Mouse (Mus musculus) left cerebral cortex, adult 11 months (tissue): Measurements from ENCODE around the gene Cyp17a1.

Source experiments
- DNase-seq: peaks from one replicate; pipeline ENCODE4 v3.0.0; 2022; ENCODE audit warnings: low spot score

Cyp17a1 gene

GRCm38 (mm10) chr19:46669802-46670201 lies 3.2 kb downstream of the Cyp17a1 start:
- DNase-seq: no peak

GRCm38 (mm10) chr19:46668263-46668662 lies 4.7 kb downstream of the Cyp17a1 start:
- DNase-seq: no peak

GRCm38 (mm10) chr19:46667300-46667699 lies 5.7 kb downstream of the Cyp17a1 start:
- DNase-seq: no peak

GRCm38 (mm10) chr19:46665474-46665873 lies 7.5 kb downstream of the Cyp17a1 start:
- DNase-seq: no peak

- no peak for DNase-seq
Measured at GRCm38 (mm10) chr19:46662784-46663183, 10.2 kb downstream of the Cyp17a1 start.

- DNase-seq: no peak
Measured at GRCm38 (mm10) chr19:46662214-46662613, 10.8 kb downstream of the Cyp17a1 start.

- no peak for DNase-seq
Measured at GRCm38 (mm10) chr19:46661511-46661910, 11.5 kb downstream of the Cyp17a1 start.

GRCm38 (mm10) chr19:46658851-46659250 lies 14.1 kb downstream of the Cyp17a1 start:
- DNase-seq: no peak

GRCm38 (mm10) chr19:46658348-46658747 lies 14.6 kb downstream of the Cyp17a1 start:
- no peak for DNase-seq

- DNase-seq: no peak
Measured at GRCm38 (mm10) chr19:46657339-46658020, 15.5 kb downstream of the Cyp17a1 start.

GRCm38 (mm10) chr19:46656151-46656840 lies 16.7 kb downstream of the Cyp17a1 start:
- DNase-seq: no peak

- no peak for DNase-seq
Measured at GRCm38 (mm10) chr19:46655626-46656025, 17.3 kb downstream of the Cyp17a1 start.

- DNase-seq: no peak
Measured at GRCm38 (mm10) chr19:46653616-46654235, 19.2 kb downstream of the Cyp17a1 start.

GRCm38 (mm10) chr19:46653188-46653587 lies 19.8 kb downstream of the Cyp17a1 start:
- DNase-seq: no peak

GRCm38 (mm10) chr19:46648565-46648964 lies 24.4 kb downstream of the Cyp17a1 start:
- DNase-seq: no peak

GRCm38 (mm10) chr19:46647850-46648249 lies 25.1 kb downstream of the Cyp17a1 start:
- no peak for DNase-seq

- DNase-seq: no peak
Measured at GRCm38 (mm10) chr19:46647254-46647653, 25.7 kb downstream of the Cyp17a1 start.

- DNase-seq: no peak
Measured at GRCm38 (mm10) chr19:46646041-46646481, 26.9 kb downstream of the Cyp17a1 start.

GRCm38 (mm10) chr19:46644793-46645602 lies 28.0 kb downstream of the Cyp17a1 start:
- DNase-seq: no peak

GRCm38 (mm10) chr19:46644343-46644792 lies 28.6 kb downstream of the Cyp17a1 start:
- DNase-seq: no peak

GRCm38 (mm10) chr19:46643236-46643635 lies 29.7 kb downstream of the Cyp17a1 start:
- DNase-seq: no peak

- DNase-seq: no peak
Measured at GRCm38 (mm10) chr19:46642136-46642753, 30.7 kb downstream of the Cyp17a1 start.
